Mouse (Mus musculus) heart, postnatal 0 days (tissue): ENCODE results near the gene Chchd4.

Experiments used
- CTCF ChIP-seq: IDR thresholded peaks from 2 replicates; pipeline ENCODE4 v1.5.1; 2016; ENCODE audit warnings: antibody characterized with exemption, control low read depth, low read depth
- EP300 ChIP-seq: IDR thresholded peaks from 2 replicates; pipeline ENCODE4 v1.6.1; 2016; ENCODE audit warnings: antibody characterized with exemption, low read depth

DNA sequence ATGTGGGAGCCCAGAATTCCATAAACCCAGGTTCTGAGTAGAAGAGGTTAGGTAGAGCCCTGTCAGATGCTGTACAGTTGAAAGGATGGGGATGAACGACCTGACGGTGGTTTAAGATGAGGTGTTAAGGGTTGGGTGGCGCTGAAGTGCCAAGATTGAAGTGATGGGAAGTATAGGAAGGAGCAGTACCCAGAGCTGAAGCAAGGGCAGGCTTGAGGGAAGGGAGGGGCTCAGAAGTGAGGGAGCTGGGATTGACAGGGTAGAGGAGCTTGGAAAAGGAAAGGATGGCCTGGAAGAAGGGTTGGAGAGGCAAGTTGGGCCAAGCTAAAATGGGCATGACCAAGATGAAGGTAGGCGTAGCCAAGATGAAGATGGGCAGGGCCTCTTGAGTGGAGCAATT lies 51.7 kb downstream of the Chchd4 start:
- TF ChIP-seq EP300 = no peak
- TF ChIP-seq CTCF = no peak
